Mouse (Mus musculus) CH12F3 (cell line): ENCODE results near the gene Best3.

Experiments used
- in situ Hi-C: fragments of 300-500 bp; cut with MboI; formaldehyde crosslinking; loops from 2 replicates; pipeline ENCODE4 v1.14.3; 2020; ENCODE audit warnings: low sequenced_read_pairs

Gene Best3

GRCm38 (mm10) chr10:116977858-116978257 lies 8.3 kb upstream of the Best3 start:
- in situ Hi-C loops, result no loop called here

GRCm38 (mm10) chr10:116978841-116979240 lies 7.3 kb upstream of the Best3 start:
- in situ Hi-C loops, result no loop called here

DNA sequence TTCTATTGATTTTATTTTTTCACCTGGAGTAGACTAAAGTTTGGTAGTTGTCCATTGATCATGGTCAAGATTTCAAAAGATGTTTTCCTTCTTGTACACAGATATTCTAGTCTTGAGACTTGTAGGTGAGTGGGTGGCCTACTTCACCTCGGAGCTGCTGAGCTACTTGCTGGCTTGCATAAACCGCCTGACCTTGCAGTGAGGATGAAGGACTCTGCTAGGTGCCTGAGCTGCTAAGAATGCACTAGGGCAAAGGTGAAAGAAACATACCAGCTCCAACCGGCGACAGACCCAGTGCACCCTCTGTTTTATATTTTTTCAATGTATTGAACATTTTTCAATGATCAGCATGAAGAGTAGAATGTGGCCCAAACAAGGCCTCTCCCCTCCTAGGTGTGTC lies 5.8 kb upstream of the Best3 start:
- in situ Hi-C loops, result no loop called here

- in situ Hi-C loops, result no loop called here
These were observed 5.2 kb upstream of the Best3 start for GRCm38 (mm10) chr10:116980888-116981287.

- in situ Hi-C loops, result no loop called here
These were observed 3.6 kb upstream of the Best3 start for GRCm38 (mm10) chr10:116982526-116982925.

- in situ Hi-C loops, result no loop called here
These were observed 1.3 kb upstream of the Best3 start for GRCm38 (mm10) chr10:116984836-116985235.

- in situ Hi-C loops, result no loop called here
These were observed 7.9 kb downstream of the Best3 start for GRCm38 (mm10) chr10:116993971-116994370.

DNA sequence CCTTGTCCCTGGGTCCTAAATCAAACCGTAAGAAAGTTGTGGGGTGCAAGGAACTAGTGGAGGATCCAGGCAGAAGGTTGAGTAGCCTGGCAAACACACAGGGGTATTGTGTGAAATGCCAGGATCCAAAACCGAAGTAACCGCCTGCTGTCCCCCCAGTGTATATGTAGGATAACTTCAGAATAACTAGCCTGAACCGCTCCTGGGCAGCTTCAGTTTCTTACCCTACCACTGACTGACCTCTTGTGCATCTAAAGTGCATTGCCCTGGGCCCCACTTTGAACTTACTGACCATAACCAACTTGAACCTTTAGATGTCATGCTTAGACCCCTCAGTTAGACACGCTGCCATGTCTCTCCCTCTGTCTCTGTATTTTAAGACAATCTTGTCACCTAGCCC lies 9.0 kb downstream of the Best3 start:
- in situ Hi-C loops, result no loop called here

- in situ Hi-C loops, result no loop called here
These were observed 9.6 kb downstream of the Best3 start for GRCm38 (mm10) chr10:116995584-116996235.

GRCm38 (mm10) chr10:116996236-116996600 lies 10.1 kb downstream of the Best3 start:
- in situ Hi-C loops, result no loop called here

- in situ Hi-C loops, result no loop called here
These were observed 12.8 kb downstream of the Best3 start for GRCm38 (mm10) chr10:116998716-116999455.

DNA sequence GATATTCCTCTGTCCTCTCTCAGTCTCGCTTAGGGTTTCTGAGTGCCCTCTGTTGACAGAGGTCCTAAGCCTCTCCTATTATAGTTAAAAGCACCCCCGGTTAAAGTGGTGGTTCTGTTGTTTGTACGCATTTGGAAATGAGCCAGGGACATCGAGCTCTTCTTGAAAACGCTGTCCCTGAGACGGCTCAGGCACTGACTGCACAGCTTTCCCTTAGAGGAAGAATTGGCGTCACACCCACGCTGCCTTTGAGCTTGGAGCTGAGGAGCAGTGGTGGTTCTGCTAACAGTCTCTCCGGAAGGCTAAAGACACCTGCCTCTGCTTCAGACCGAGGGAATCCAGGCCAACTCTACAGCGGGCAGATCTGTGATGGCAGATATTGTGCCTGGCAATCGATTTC lies 14.9 kb downstream of the Best3 start:
- in situ Hi-C loops, result no loop called here

DNA sequence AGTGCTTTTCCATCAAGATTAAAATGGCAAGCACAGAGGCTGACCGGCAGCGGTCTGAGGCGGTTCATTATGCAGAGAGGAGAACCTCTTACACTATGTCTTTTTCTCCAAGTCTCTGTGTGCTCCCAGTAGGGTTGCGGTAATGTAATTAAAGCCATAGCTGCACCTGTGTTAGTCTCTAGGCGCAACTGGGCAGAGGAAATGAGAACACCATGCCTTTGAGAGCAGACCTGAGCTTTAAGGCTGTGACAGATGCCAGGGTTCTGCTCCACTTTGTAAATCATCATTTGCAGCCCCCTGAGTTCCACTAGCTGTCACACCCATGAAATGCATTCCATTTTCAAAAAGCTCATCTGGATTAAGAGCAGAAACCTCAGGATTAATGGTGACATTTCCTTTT lies 18.6 kb downstream of the Best3 start:
- in situ Hi-C loops, result no loop called here

GRCm38 (mm10) chr10:117005707-117006464 lies 19.8 kb downstream of the Best3 start:
- in situ Hi-C loops, result no loop called here

DNA sequence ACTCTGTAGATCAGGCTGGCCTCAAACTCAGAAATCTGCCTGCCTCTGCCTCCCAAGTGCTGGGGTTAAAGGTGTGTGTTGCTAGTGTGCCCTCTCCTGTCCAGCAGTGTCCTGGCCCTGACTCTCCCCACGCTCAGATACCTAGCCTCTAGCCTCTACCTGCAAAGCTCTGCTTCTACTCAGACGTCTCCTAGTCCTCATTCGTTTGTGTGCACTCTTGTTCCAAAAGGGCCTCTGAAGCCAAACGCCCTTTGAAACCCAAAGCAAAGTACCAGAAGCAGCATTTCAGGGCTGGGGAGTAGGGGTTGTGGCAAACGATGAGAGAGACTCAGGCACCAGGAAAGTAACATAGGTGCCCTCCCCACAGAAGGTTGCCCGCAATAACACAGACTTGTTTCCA lies 23.6 kb downstream of the Best3 start:
- in situ Hi-C loops, result no loop called here

DNA sequence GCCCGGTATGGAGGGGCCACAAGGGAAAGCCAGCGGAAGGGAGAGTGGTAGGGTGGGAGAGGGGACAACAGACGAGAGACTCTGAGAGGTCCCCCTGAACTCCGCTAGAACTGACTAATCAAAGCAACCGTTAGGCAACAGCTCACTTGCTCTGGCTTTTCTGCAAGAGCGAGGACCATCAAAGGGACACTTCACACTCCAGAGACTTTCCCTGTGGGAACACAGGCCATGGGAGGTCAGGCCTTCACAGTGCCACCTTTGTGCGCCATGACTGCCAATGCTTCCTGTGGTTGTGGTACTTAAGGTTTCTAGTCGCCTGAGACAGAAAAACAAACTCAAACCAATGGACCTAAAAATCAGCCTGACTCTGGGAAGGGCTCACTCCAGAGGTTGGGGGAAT lies 24.9 kb downstream of the Best3 start:
- in situ Hi-C loops, result no loop called here

- in situ Hi-C loops, result no loop called here
These were observed 27.7 kb downstream of the Best3 start for GRCm38 (mm10) chr10:117013689-117014390.

DNA sequence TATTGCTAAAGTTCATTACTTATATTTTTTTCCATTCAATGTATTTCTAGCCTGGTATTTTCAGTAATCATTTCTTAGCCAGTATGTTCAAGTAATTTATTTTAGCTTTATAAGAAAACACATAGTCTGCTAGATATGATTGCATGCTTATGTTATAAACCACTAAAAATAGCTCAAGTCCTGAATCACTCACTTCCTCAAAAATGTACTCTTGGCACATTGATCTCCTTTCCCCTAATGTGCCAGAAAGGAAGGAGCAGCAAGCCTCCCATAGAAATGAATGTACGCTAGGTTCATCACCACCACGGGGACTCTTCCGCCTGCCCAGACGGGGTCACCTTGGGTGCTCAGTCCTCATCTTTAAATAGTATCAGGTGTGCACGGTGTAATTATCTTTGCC lies 28.5 kb downstream of the Best3 start:
- in situ Hi-C loops, result no loop called here

DNA sequence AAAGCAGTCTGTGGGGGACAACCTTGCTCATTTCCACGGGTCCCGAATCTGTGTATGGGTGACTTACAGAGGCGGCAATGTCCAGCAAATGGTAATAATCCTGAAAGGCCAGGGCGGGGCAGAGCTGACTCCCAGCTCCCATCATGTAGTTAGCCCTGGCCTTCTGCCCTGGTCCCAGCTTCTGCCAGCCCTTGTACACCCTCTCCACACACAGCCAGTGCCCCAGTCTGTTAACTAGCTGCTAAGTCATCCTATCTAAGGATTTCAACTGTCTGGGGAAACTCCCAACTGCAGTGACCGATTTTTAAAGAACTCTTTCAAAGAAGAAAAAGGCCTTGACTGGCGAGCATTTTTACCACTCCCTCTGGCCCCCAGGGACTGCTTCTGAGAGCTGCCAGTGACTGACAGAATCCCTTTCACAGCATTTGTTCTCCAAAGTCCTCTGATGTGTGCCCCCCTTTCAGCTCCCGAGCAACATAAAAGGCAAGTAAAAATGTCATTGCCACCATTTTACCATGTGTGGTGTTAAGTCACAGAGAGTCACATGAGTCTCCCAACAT lies 32.2 kb downstream of the Best3 start:
- in situ Hi-C loops, result no loop called here

DNA sequence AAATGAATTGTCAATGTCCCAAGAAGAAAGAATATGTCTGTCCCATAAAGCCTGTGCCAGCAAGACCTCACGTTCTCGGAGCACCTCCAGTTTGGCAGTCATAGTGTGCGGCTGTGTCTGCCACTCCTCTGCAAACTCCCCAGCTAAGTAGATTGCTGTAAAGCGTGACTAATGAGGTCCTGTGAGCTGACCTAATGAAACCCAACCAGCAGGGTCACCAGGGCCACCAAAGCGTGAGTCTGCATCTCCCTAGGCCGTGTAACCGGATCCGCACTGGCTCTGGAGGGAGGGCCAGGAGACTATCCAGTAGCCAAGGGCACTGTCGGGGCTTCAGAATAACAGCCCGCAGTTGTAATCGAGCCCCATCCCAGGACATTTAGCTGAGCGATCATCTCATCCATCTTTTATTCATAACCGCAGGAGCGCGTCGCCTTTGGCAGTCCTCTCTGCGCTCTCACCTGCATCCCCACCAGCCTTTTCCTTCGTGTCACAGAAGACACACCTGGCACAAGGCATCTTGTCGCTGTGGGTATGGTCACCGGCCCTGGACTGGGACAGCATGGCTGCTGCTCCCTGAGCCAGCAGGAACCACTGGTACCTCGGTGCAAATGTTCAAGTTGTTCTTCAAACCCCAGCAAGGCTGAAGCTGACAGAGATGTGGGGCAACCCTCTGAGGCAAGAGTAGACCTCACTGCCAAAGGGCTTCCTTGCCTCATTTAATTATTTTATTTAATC lies 35.1 kb downstream of the Best3 start:
- in situ Hi-C loops, result no loop called here
